15 mouse cellular contexts compared by ENCODE assay signal in genomic region chr1:182918718-182919346, GRCm38 (mm10). TPM values are rescaled to one million over a fixed set of nuclear protein-coding genes. Genes with fewer than 3 reads are reported as not detected.
DNase-seq lines count a peak whose midpoint lies in the region; ATAC-seq lines count a peak whose summit lies in the region.
"Had no signal": no experiment of that assay in that cellular context is flagged by ENCODE, and none has a peak within 500 bp of the region (broad histone marks: within the 10 kb centered on the region; RNA-seq: fewer than 3 reads in every experiment).

No protein-coding gene starts in this region.

- no peaks in the 10 kb centered on the region for H3K9me3 ChIP-seq in intestine, embryonic 14.5 days (ENCODE audit: control insufficient read depth, low read length)
- H3K9me3 ChIP-seq in intestine, embryonic 16.5 days (ENCODE audit: control insufficient read depth, low read length) = no peaks in the 10 kb centered on the region
- H3K9me3 ChIP-seq in hindbrain, embryonic 11.5 days (ENCODE audit: control insufficient read depth, low read length) = no peaks in the 10 kb centered on the region
- H3K9me3 ChIP-seq in midbrain, embryonic 12.5 days = no peaks in the 10 kb centered on the region
- no peaks in the 10 kb centered on the region for H3K9me3 ChIP-seq in neural tube, embryonic 15.5 days (replicated peaks)
- H3K9me3 ChIP-seq in kidney, embryonic 16.5 days (ENCODE audit: low read length) = no peaks in the 10 kb centered on the region
- H3K9me3 ChIP-seq: heart, embryonic 13.5 days; limb, embryonic 13.5 days had no signal

- no peak overlapping the region for H3K9ac ChIP-seq in intestine, embryonic 14.5 days (ENCODE audit: low read length)
- H3K9ac ChIP-seq in intestine, embryonic 16.5 days (ENCODE audit: low read depth, low read length) = no peak overlapping the region
- no peak overlapping the region for H3K9ac ChIP-seq in hindbrain, embryonic 11.5 days (ENCODE audit: low read depth, low read length)
- H3K9ac ChIP-seq in midbrain, embryonic 12.5 days (replicated peaks) = no peak overlapping the region
- no peak overlapping the region for H3K9ac ChIP-seq in neural tube, embryonic 15.5 days (replicated peaks)
- no peak overlapping the region for H3K9ac ChIP-seq in kidney, embryonic 16.5 days (replicated peaks; ENCODE audit: low read length)
- H3K9ac ChIP-seq: heart, embryonic 13.5 days; limb, embryonic 13.5 days had no signal

- peak; percentile 21 for DNase-seq in intestine, embryonic 14.5 days (ENCODE audit: low spot score)
- peak; percentile 18 for DNase-seq in hindbrain, embryonic 11.5 days (ENCODE audit: low spot score)
- no peak for DNase-seq in kidney, postnatal 10 days
- no peak for DNase-seq in lung, postnatal 14 days
- DNase-seq: cerebellum, adult 18-20 months; kidney, adult 9 months; lung, postnatal 36 days had no signal

- H3K36me3 ChIP-seq in intestine, embryonic 14.5 days (ENCODE audit: control insufficient read depth, insufficient read depth, low read length) = no peaks in the 10 kb centered on the region
- no peaks in the 10 kb centered on the region for H3K36me3 ChIP-seq in intestine, embryonic 16.5 days (ENCODE audit: control insufficient read depth, insufficient read depth, low read length)
- H3K36me3 ChIP-seq in hindbrain, embryonic 11.5 days (ENCODE audit: control insufficient read depth, insufficient read depth, low read length) = no peaks in the 10 kb centered on the region
- no peaks in the 10 kb centered on the region for H3K36me3 ChIP-seq in midbrain, embryonic 12.5 days
- H3K36me3 ChIP-seq in neural tube, embryonic 15.5 days = no peaks in the 10 kb centered on the region
- no peaks in the 10 kb centered on the region for H3K36me3 ChIP-seq in kidney, embryonic 16.5 days (ENCODE audit: insufficient read depth, low read length)
- H3K36me3 ChIP-seq: heart, embryonic 13.5 days; limb, embryonic 13.5 days had no signal

- 51% methylated on average over 8 of the region's 8 CpGs for WGBS in intestine, embryonic 14.5 days
- 59% methylated on average over 8 of the region's 8 CpGs for WGBS in intestine, embryonic 16.5 days
- WGBS in hindbrain, embryonic 11.5 days = 36% methylated on average over 8 of the region's 8 CpGs
- 32% methylated on average over 8 of the region's 8 CpGs for WGBS in midbrain, embryonic 12.5 days
- WGBS in neural tube, embryonic 15.5 days = 25% methylated on average over 8 of the region's 8 CpGs
- WGBS in kidney, embryonic 16.5 days = 56% methylated on average over 8 of the region's 8 CpGs

- no peak overlapping the region for H3K4me2 ChIP-seq in intestine, embryonic 14.5 days (ENCODE audit: low read length)
- no peak overlapping the region for H3K4me2 ChIP-seq in intestine, embryonic 16.5 days (ENCODE audit: low read depth, low read length)
- no peak overlapping the region; the same call in 1 of the 2 replicates for H3K4me2 ChIP-seq in hindbrain, embryonic 11.5 days (replicated peaks; ENCODE audit: low read depth, low read length)
- no peak overlapping the region for H3K4me2 ChIP-seq in midbrain, embryonic 12.5 days (replicated peaks)
- no peak overlapping the region for H3K4me2 ChIP-seq in neural tube, embryonic 15.5 days
- no peak overlapping the region for H3K4me2 ChIP-seq in kidney, embryonic 16.5 days (replicated peaks; ENCODE audit: low read depth, low read length)
- H3K4me2 ChIP-seq: heart, embryonic 13.5 days; limb, embryonic 13.5 days had no signal

- no peaks in the 10 kb centered on the region for H3K27me3 ChIP-seq in intestine, embryonic 14.5 days (replicated peaks; ENCODE audit: control insufficient read depth, insufficient read depth, low read length)
- no peaks in the 10 kb centered on the region for H3K27me3 ChIP-seq in intestine, embryonic 16.5 days (replicated peaks; ENCODE audit: control insufficient read depth, insufficient read depth, low read length)
- no peaks in the 10 kb centered on the region for H3K27me3 ChIP-seq in hindbrain, embryonic 11.5 days (ENCODE audit: control insufficient read depth, insufficient read depth, low read length)
- no peaks in the 10 kb centered on the region for H3K27me3 ChIP-seq in midbrain, embryonic 12.5 days
- H3K27me3 ChIP-seq in neural tube, embryonic 15.5 days (replicated peaks) = no peaks in the 10 kb centered on the region
- H3K27me3 ChIP-seq in kidney, embryonic 16.5 days (ENCODE audit: insufficient read depth, low read length) = no peaks in the 10 kb centered on the region
- H3K27me3 ChIP-seq: heart, embryonic 13.5 days; limb, embryonic 13.5 days; Patski had no signal

- ATAC-seq in intestine, embryonic 14.5 days (replicated peaks; ENCODE audit: low FRiP score, low TSS enrichment, low read depth) = no peak
- ATAC-seq in intestine, embryonic 16.5 days = no peak
- peak; percentile 59 for ATAC-seq in hindbrain, embryonic 11.5 days (ENCODE audit: low FRiP score)
- ATAC-seq in midbrain, embryonic 12.5 days (ENCODE audit: low FRiP score, low read depth) = peak; percentile 80
- peak; percentile 72 for ATAC-seq in neural tube, embryonic 15.5 days (ENCODE audit: low FRiP score)
- ATAC-seq in kidney, embryonic 16.5 days (ENCODE audit: low FRiP score, low TSS enrichment) = no peak
- ATAC-seq: Patski had no signal

- no peaks in the 10 kb centered on the region for H3K4me1 ChIP-seq in intestine, embryonic 14.5 days (replicated peaks; ENCODE audit: control insufficient read depth, insufficient read depth, low read length)
- no peaks in the 10 kb centered on the region for H3K4me1 ChIP-seq in intestine, embryonic 16.5 days (ENCODE audit: control insufficient read depth, insufficient read depth, low read length)
- H3K4me1 ChIP-seq in hindbrain, embryonic 11.5 days (replicated peaks; ENCODE audit: control insufficient read depth, insufficient read depth, low read length) = no peaks in the 10 kb centered on the region
- H3K4me1 ChIP-seq in midbrain, embryonic 12.5 days = peaks cover 18% of the 10 kb centered on the region
- peaks cover 25% of the 10 kb centered on the region for H3K4me1 ChIP-seq in neural tube, embryonic 15.5 days
- peaks cover 4% of the 10 kb centered on the region; the same call in 1 of the 2 replicates for H3K4me1 ChIP-seq in kidney, embryonic 16.5 days (ENCODE audit: insufficient read depth, low read length)
- H3K4me1 ChIP-seq: limb, embryonic 13.5 days had no signal

- H3K4me3 ChIP-seq in intestine, embryonic 14.5 days (ENCODE audit: low read depth, low read length) = no peak overlapping the region
- H3K4me3 ChIP-seq in intestine, embryonic 16.5 days (ENCODE audit: low read length) = no peak overlapping the region
- no peak overlapping the region for H3K4me3 ChIP-seq in hindbrain, embryonic 11.5 days (ENCODE audit: low read depth, low read length)
- no peak overlapping the region for H3K4me3 ChIP-seq in midbrain, embryonic 12.5 days
- no peak overlapping the region for H3K4me3 ChIP-seq in neural tube, embryonic 15.5 days (replicated peaks)
- H3K4me3 ChIP-seq in kidney, embryonic 16.5 days (ENCODE audit: low read length) = no peak overlapping the region
- H3K4me3 ChIP-seq: heart, embryonic 13.5 days; left cerebral cortex, adult 2 months; limb, embryonic 13.5 days had no signal

- no peak overlapping the region for H3K27ac ChIP-seq in intestine, embryonic 14.5 days (ENCODE audit: low read depth)
- no peak overlapping the region for H3K27ac ChIP-seq in intestine, embryonic 16.5 days (ENCODE audit: low read length)
- H3K27ac ChIP-seq in hindbrain, embryonic 11.5 days (ENCODE audit: low read depth, low read length) = peak overlapping the region; percentile 49
- peak overlapping the region; percentile 79 for H3K27ac ChIP-seq in midbrain, embryonic 12.5 days (replicated peaks)
- peak overlapping the region; percentile 54; the same call in 1 of the 2 replicates for H3K27ac ChIP-seq in neural tube, embryonic 15.5 days (replicated peaks)
- H3K27ac ChIP-seq in kidney, embryonic 16.5 days (ENCODE audit: low read length) = no peak overlapping the region
- H3K27ac ChIP-seq: heart, embryonic 13.5 days; left cerebral cortex, adult 2 months; limb, embryonic 13.5 days had no signal

RNA-seq across cellular contexts. Expression of gene Tlr5, which starts 35.8 kb away (rescaled TPM):
- polyA plus RNA-seq in intestine, embryonic 14.5 days (2014; fragmentation: Nextera tagmentation; extraction: Ambion mirVana) = 5.7 and 6.8 TPM in 2 replicates
- 4.6 and 4.8 TPM in 2 replicates for polyA plus RNA-seq in intestine, embryonic 16.5 days (2015; fragmentation: Nextera tagmentation; extraction: Ambion mirVana)
- 0.96 and 1.3 TPM in 2 replicates for polyA plus RNA-seq in hindbrain, embryonic 11.5 days (2014; fragmentation: Nextera tagmentation; extraction: Ambion mirVana)
- polyA plus RNA-seq in midbrain, embryonic 12.5 days (2016; fragmentation: Nextera tagmentation; extraction: Ambion mirVana) = 0.27 and 0.78 TPM in 2 replicates
- 0.36 and 0.61 TPM in 2 replicates for polyA plus RNA-seq in neural tube, embryonic 15.5 days (2015; fragmentation: Nextera tagmentation; extraction: Ambion mirVana)
- polyA plus RNA-seq in kidney, embryonic 16.5 days (2015; fragmentation: Nextera tagmentation; extraction: Ambion mirVana) = 1.00 and 1.0 TPM in 2 replicates
- polyA plus RNA-seq: Patski had no signal

Comparison
In these comparisons a context has a peak if more than half of its experiments do, and no peak if none do; other contexts are left out.
1. ATAC-seq: peak in hindbrain, embryonic 11.5 days (single experiment), midbrain, embryonic 12.5 days (single experiment) and neural tube, embryonic 15.5 days (single experiment); none in intestine, embryonic 14.5 days (single experiment), intestine, embryonic 16.5 days (single experiment) and kidney, embryonic 16.5 days (single experiment).
2. DNase-seq: peak in intestine, embryonic 14.5 days (single experiment) and hindbrain, embryonic 11.5 days (single experiment); none in kidney, postnatal 10 days (single experiment) and lung, postnatal 14 days (single experiment).
3. H3K27ac ChIP-seq: peak in hindbrain, embryonic 11.5 days (single experiment), midbrain, embryonic 12.5 days (single experiment) and neural tube, embryonic 15.5 days (single experiment); none in intestine, embryonic 14.5 days (single experiment), intestine, embryonic 16.5 days (single experiment) and kidney, embryonic 16.5 days (single experiment).